Mouse (Mus musculus) spleen, postnatal 36 days (tissue): Measurements from ENCODE around the gene Entpd7.

ENCODE experiments used
- DNase-seq, 2 experiments: peaks; one replicate each; pipeline ENCODE4 v3.0.0; 2022; ENCODE audit warnings: low spot score in 2 of 2, mixed read lengths in 1 of 2

The Entpd7 gene

DNA sequence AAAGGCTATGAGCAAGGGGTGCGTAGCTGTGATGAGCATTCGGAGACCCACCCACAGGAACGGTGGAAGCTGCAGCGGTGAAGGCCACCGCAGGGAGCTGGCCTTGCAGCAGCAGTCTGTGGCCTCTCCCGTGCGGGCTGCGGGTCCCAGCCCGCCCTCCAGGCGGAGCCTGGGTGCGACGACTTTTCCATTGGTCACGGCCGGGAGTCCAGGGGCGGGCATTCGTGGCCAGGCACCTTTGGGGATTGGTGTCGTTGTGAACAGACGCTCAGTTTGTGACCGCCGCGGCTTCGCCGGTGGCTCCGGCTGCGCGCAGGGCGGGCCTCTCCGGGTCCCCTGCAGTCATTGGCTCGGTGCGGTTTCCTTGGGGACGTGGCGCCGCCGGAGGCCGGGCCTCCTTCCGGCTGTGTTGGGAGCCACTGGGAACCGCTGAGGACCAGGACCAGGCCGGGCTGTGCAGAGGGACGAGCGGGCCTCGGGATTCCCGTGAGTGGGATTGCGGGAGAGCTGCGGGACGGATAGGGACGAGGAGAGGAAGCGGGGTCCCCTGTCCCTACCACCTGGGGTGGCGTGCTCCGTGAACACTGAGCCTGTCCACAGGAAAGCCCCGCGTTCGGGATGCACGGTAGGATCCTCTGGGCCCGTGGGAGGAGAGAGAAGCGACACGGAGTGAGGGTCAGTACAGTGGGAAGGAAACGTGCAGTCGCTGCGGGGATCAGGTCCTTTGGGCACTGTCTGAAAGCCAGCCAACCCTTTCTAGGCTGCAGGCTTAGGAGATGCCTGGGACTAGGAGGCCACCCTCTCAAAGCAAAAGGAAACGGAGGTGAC, at the start of gene Entpd7:
Gene Entpd7 (plus strand): TSS at position 254 of the 828 bp plus-strand sequence.
- peak; percentile 95 for DNase-seq

DNA sequence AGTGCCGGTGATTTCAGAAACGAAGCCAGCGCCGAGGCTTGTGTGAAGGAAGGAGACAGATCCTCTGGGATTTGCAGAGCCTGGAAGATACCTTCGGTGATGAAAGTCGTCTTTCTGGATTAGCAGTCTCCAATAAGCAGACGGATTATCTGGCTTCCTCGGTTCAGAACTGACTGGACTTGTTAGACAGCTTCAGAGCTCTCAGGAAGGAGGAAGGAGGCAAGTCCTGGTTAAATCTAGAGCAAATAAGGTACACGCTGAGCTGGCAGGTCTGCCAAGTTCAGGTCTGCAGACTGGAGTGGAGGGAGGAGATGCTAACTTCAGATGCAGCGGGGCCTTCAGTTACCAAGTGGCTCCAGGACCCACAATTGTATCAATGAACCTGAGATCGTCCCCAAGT, 47.6 kb upstream of the Entpd7 start:
- no peak for DNase-seq

DNA sequence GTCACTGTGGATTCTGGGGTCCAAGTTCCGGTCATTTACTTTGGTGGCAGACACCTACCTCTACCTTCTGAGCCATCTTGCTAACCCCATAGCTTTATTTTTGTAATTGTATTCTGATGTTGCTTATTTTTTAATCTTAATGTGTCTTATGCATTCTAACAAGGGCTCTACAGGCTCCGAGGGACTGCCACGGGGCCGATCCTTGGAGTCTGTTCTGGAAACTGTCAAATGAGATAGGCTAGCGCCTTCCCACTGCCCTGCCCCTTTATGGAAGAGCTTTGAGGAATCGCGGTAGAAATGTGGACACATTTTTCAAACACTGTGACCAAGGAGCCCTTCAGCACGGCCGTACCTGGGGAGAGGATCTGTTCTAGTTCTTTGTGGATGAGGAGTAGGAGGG, 46.6 kb upstream of the Entpd7 start:
- DNase-seq: no peak

DNA sequence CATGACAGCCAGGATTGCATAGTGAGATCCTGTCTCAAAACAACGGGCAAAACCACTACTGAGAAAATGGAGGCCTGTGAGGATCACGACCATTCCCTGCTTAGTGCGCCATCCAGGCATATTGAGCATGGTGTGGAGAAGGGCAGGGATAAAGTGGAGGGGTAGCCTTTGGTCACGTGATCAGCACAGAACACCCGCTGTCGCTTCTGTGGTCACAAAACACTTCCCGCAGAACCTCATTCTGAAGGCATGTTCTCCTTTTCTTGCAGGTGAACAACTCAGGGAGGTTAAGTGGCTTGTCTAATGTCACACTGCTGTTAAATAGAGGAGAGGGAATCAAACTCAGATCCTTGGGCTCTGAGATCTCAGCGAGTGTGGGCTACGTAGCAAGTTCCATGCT, 44.0 kb upstream of the Entpd7 start:
- DNase-seq: no peak

DNA sequence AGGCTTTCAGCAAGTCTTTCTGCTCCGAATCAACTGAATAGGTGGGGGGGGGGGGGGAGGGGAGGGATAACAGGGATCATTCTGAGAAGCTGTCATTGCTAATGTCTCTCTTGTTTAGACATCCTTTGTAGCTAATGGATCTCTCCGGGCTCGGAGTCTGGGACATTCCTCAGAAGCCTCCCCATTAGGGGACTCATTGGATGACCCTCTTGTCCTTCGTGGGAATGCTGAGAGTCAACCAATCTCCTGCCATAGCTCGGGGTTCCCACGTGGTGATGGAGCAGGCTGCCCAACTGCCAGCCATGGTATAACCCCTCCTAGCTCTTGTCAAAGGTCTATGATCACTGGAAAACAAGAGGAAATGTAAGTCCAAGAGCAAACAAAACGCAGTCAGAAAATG, 42.6 kb upstream of the Entpd7 start:
- no peak for DNase-seq

DNA sequence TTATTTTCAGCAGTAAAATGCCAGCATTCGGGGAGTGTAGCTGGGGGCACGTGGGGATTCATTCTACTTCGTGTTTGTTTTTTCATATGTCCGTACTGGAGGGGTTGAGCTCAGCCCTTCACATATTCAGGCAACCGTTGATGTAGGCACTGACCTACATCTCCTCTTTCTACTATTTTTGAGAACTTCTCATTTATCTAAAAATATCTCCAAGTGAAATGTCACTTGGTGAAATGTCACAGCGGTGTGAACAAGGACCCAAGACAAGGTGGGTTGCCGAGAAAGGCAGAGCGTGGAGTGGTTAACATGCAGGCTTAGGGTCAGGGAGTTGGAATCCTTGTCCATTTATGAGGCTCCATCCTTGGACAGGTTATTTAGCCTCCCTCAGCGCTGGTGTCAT, 42.2 kb upstream of the Entpd7 start:
- DNase-seq: peak; percentile 49 to 57

DNA sequence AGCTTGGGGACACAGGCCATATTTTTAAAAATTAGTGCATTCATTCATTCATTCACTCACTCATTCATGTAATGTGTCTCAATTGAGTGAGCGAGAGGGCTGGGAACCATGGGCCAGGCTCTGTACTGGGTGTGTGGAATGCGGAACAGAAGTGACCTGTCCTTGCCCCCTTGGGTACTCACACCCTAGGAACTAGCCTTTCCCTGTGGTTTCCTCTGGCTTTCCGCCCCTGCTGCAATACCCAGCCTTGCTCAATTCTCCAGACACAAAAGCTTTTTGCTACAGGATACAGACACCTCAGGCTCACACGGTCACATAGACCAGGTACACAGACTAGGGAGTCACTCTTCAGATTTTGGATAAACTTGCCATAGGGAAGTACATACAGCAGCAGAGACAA, 41.1 kb upstream of the Entpd7 start:
- DNase-seq: peak in 1 of 2 experiments; percentile 34

DNA sequence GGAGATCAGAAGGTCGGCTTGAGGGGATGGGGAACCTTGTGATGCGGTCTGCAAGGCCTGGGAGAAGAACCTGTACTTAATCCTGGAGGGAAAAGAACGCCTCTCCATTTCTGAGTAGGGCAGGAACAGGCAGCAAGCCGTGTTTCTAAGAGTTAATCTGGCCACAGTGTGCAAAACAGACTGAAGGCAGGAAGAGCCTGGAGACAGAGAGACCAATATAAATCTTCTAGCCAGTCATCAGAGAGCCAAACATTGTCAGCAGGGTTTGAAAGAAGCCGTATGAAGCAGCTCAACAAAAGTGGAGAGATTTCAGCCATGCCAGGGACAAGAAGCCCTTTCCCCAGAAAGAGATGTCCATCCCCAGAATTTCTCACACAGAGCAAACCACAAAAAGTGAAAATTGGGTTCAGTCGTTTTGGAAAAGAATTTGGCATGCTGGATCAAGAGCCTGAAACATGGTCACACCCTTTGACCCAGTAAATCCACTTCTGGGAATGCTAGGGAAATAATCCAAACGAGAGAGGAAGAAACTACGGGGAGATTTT, 38.2 kb upstream of the Entpd7 start:
- DNase-seq: no peak

DNA sequence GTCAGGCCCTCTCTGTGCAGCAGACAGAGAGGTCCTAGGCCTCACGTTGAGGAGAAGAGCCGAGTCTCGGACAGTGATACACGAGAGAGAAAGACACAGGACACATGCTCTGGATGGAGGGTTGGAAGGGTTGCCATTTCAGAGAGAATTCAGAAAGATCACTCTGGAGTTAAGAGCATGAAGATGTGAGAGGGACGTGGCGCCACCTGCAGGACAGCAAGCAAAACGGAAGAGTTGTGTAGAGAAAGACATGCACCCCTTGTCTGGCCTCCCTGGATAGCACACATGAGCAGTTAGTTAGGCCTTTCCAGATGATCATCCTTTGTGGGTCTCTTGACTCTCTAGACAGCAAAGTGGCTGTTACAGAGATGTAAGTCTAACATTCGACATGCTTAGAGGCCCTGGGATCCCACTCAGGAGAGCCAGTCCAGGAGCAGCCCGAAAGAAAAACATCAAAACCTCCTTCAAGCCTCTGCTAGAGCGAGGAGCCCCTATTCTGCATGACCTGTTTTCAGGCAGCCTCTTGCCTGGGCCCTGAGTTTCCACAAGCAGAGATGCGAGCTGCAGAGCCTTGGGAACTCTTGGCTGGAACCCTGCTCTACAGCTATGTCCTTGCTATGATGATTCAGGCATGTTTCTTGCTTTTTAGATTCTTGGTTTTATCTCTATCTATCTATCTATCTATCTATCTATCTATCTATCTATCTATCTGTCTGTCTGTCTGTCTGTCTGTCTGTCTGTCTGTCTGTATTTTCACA, 33.6 kb upstream of the Entpd7 start:
- DNase-seq: peak; percentile 53 to 63

DNA sequence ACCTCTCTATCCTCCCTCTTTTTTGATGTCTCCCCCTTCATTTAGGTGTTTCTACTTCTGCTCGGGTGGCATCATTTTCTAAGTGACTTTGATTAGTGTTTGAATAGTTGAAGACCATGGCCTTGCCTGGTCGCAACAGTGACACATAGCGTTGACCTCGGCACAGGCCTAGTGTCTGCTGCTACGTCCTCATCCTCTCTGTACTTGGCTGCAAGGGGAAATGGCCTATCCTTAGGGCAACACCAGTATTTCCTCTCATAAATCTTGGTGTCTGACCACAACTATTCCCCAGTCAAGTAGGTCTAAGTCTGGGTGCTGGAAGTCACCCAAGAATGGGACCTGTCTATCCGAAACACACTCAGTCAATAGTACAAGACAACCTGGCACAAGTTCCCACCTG, 29.8 kb upstream of the Entpd7 start:
- no peak for DNase-seq

DNA sequence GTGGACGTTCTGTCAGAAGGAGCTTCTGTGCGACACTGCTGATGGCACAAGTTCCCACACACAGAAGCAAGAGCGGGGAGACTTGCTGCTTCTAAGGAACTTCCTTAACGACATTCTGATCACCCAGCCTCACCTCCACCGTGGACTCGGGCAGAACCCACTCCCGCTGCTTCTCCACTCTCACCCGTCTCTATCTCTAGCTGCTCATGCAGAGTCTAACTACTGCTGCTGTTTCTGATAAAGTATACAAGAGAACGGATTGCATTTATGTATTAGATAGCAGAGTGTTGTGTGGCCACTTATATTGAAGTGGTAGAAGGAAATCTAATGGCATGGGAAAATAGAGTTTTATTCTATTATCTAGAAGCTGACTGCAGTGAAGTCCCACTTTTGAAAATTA, 28.7 kb upstream of the Entpd7 start:
- DNase-seq: no peak

DNA sequence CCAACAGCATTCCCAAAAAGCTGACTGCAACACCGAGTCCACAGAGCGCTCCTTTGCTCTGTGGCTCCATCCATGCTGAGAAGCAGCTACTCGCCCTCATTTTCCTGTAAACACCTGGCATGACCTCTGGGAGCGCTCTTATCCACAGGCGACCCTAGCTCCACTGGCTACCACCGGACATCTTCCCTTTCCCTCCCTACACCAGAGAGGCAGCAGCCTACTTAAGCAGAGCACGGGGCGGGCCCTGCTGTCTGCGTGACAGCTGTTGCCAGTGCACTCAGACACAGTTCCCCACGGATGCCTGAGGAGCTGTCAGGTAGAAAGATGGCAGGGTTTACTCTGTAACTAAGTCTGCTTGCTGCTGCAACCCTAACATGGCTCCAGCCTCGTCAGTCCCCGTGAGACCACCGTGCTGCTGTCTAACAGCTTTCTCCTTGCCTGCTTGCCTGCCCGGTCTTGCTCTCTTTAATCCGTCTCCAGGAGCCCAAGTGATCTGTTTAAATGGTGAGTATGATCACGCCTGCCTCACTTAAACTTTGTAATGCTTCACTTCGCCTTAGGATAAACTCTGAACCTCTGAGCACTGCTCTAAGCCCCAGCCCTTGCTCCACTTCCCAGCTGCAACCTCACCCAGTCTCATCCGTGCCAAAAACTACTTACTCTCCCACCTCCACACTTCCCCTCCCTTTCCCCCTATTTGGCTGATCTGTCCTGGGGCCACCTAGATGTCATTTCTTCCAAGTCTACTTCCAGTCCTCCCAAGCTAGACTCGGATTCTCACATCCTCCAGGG, 27.1 kb upstream of the Entpd7 start:
- no peak for DNase-seq

DNA sequence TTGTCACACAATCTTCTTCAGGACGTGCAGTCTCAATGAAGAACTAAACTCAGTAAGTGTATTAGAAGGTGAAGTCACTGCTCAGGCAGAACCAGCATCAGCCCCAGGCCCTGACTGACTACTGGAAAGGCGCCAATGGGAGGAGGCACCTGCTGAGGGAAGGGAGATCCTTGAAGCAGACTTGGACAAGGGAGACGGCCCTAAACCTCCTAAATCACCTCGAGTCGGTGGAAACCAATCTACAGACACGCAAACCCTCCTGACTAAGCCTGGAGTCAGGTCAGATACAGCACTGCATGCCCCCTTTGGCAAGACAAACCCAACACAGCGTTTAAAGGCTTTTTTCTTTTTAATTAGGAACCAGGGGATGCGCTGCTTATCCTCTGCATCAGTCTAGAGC, 26.0 kb upstream of the Entpd7 start:
- DNase-seq: no peak

DNA sequence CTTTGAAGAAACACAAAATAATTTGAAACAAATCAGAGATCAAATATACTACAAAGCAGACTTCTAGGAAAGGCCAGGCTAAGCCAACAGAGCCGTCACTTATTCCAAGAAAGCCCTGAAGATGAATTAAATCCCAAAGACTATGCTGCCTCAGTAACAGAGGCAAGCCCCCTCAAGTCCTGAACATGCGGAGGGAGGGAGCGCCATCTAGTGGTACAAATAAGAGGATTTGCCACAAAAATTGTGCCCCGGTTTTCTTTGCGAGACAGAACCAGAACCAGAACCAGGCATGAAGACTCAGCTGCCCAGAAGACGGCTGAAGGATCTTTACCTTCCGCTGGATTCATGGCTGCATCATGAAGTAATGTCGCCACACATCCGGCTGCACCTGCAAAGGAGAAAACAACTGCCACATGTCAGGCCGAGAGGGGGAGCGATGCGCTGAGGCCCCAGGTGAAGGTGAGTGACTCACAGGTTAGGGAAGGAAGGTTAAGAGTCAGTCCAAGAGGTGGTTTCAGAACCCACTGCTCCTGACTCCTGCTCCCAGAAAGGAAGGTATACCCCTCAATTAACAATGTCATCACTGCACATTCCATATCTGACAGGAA, 23.9 kb upstream of the Entpd7 start:
- no peak for DNase-seq

DNA sequence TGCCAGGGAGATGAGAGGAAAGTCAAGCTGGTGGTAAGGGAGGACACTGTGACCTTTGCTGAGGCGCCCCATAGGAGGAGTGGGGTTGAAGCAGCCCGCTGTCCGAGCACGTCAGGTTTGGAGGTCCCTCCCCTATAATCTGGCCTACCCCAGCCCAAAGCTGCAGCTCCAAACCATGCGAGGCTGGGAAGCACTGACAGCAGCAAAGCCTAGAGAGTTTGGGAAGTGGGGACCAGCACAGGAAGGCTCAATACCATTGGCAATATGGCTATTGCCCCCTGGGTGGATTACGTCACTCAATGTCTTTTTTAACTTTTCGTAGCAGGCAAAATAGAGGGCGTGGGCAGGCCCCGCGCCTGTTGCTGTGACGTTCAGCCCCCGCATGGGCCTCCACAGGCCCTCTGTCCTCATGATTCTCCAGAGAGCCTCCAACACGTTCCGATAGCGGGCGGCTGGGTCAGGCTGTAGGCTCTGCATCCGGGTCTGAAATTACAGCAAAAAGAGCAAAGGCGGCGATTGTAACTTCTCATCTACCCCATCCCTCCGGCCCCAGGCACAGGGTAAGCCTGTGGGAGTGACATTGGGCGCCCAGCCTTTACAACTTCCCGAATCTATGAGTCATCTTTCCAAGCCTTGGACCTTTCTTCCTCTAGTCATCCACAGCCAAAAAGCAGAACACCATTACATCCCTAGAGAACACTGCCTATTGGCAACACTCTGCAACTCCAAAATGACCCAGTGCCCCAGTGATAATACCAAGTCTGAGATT, 22.6 kb upstream of the Entpd7 start:
- DNase-seq: no peak

DNA sequence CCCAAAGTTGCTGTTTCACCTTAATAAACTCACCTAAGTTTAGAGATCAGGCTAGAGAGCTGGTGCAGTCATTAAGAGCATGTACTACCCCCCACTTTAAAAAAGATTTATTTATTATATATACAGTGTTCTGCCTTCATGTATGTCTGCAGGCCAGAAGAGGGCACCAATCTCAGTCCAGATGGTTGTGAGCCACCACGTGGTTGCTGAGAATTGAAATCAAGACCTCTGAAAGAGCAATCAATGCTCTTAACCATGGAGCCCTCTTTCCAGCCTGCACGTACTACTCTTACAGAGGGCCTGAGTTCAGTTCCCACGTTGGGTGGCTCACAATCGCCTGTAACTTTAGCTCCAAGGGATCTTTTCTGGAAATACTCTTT, 22.1 kb upstream of the Entpd7 start:
- peak; percentile 43 to 50 for DNase-seq

DNA sequence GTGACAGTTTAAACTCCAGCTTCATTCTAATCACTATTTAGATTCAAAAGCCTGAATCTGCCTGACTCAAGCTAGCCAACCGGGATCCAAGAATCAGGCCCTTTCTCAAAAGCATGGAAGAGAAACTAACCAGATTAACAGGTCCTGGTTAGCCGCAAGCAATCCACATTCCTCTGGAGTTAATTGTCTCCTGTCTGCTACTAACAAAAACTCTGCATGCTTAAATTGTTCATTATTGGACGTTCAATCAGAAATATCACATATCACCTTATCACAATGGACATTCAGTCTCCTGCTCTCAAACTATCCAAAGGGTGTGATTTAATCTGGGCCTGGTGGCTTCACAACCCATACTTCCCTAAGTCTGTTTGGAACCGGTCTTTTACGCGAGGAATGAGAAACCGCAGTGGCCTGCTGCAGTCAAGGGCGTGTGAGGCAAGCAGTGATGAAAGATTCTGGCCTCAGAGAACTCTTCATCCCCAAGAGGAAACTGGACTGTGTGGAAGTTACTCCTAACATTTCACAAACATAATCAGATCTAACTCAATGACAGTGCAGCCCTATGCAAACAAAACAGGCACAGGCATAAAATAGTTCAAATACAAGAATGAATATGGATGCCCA, 20.2 kb upstream of the Entpd7 start:
- DNase-seq: no peak

DNA sequence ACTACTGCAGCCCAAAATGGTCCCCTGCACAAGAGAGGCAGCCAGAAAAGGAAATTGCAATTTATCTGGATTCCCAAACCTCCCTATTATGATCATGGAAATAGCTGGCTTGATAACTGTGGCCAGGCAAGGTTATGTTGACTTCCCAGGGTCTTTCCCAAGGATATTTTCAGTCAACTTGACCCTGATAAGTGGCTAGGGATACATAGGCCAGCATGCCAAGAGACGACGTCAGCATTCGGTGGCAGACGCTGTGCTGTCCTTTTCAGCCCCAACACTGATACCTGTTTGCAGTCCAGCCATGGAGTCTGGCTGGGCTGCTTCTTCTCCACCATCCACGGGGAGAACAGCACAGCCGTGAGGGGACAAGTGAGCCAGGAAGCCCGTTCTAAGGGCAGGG, 18.4 kb upstream of the Entpd7 start:
- DNase-seq: no peak

DNA sequence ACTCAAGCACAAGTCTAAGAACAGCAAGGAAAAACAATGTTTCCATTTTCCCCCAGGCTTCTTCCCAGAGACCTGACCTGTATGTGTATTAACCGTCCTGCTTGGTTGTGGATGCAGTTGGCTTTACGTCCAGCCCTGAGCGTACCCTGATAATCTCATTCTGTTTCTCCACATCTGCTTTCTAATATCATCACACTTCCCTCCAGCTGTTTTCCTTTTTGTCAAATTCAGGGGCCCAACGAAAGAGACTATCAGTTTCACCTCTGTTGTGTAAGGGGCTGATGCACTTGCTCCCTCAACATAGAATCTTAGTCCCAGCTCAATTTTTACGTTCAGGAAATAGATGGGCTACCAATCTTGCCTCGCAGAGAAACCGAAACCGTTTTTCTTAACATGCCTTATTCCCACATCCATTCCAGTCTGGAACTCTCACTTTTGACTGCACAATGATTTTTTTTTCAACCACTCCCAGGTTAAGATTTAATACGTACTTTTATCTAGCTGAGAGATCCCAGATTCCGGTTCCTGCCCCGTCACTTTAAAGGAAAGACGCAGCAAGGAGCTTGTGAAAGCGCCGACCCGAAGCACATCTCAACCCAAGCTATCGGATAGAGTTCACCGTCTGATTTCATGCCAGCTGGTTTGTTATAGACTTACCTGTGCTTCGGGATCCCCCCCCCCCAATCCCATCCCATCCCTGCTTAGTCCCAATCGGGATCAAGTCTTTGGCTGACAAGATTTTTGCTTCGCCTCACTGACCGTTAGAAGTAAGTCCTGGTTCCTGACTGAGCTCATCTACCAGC, 15.8 kb upstream of the Entpd7 start:
- DNase-seq: no peak

DNA sequence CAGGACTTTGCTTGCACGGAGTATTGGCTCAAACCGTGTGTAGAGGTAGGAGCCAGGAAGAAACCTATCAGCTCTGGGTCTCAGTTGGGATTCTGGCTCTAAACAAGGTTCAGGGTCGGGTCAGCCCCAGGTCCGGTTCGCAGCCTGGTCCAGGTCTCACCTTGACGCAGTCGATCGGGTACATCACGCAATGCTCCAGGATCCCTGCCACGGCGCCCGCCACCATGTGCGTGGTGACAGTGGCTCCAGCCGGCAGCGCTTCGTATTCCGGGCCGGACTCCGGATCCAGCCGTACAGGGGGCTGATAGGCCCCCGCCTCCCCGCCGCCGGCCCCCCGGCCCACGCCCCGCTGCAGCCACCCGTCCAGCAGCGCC, 15.2 kb upstream of the Entpd7 start:
- DNase-seq: peak in 1 of 2 experiments; percentile 34
